Mouse (Mus musculus): Measurements from ENCODE around the gene Rwdd4a. TPM values are rescaled to one million over a fixed set of nuclear protein-coding genes. Genes with fewer than 3 reads are reported as not detected.

Rwdd4a gene
- polyA plus RNA-seq, 1 experiment from 2014 or later, result 57.6 TPM

- no peaks in the 10 kb centered on the region for H3K4me1 ChIP-seq (ENCODE audit: control insufficient read depth, insufficient read depth, low read length)
- no peak overlapping the region for H3K4me3 ChIP-seq (ENCODE audit: low read depth, low read length)
- 93% methylated on average over 5 of the region's 5 CpGs for WGBS
- no peaks in the 10 kb centered on the region for H3K27me3 ChIP-seq (ENCODE audit: control insufficient read depth, insufficient read depth, low read length)
- H3K4me2 ChIP-seq (ENCODE audit: low read depth, low read length), result no peak overlapping the region
- H3K9me3 ChIP-seq (replicated peaks; ENCODE audit: control insufficient read depth, low read length), result no peaks in the 10 kb centered on the region
- DNase-seq (ENCODE audit: low spot score) (no peak), ATAC-seq (replicated peaks; ENCODE audit: insufficient number of reproducible peaks, low FRiP score, low TSS enrichment, low read depth) (no peak)
- H3K27ac ChIP-seq (replicated peaks; ENCODE audit: low read depth, low read length), result no peak overlapping the region
- no peak overlapping the region for H3K9ac ChIP-seq (replicated peaks; ENCODE audit: low read length)
- no peaks in the 10 kb centered on the region for H3K36me3 ChIP-seq (replicated peaks; ENCODE audit: control insufficient read depth, insufficient read depth, low read depth, low read length)
Observed at GRCm38 (mm10) chr8:47588616-47589015, 55.2 kb downstream of the Rwdd4a start.

- no peak overlapping the region for H3K9ac ChIP-seq (replicated peaks; ENCODE audit: low read length)
- no peaks in the 10 kb centered on the region for H3K9me3 ChIP-seq (replicated peaks; ENCODE audit: control insufficient read depth, low read length)
- H3K36me3 ChIP-seq (replicated peaks; ENCODE audit: control insufficient read depth, insufficient read depth, low read depth, low read length), result no peaks in the 10 kb centered on the region
- H3K4me3 ChIP-seq (ENCODE audit: low read depth, low read length), result no peak overlapping the region
- ATAC-seq (replicated peaks; ENCODE audit: insufficient number of reproducible peaks, low FRiP score, low TSS enrichment, low read depth) (no peak), DNase-seq (ENCODE audit: low spot score) (no peak)
- no peak overlapping the region for H3K4me2 ChIP-seq (ENCODE audit: low read depth, low read length)
- H3K27ac ChIP-seq (replicated peaks; ENCODE audit: low read depth, low read length), result no peak overlapping the region
- H3K4me1 ChIP-seq (ENCODE audit: control insufficient read depth, insufficient read depth, low read length), result no peaks in the 10 kb centered on the region
- H3K27me3 ChIP-seq (ENCODE audit: control insufficient read depth, insufficient read depth, low read length), result no peaks in the 10 kb centered on the region
- WGBS, result 85% methylated on average over 10 of the region's 10 CpGs
Observed at GRCm38 (mm10) chr8:47590400-47590799, 56.9 kb downstream of the Rwdd4a start.

- H3K9ac ChIP-seq (replicated peaks; ENCODE audit: low read length), result no peak overlapping the region
- no peak for DNase-seq (ENCODE audit: low spot score)
- no peak overlapping the region for H3K4me3 ChIP-seq (ENCODE audit: low read depth, low read length)
- WGBS, result 81% methylated on average over 8 of the region's 8 CpGs
- H3K36me3 ChIP-seq (replicated peaks; ENCODE audit: control insufficient read depth, insufficient read depth, low read depth, low read length), result no peaks in the 10 kb centered on the region
- H3K27me3 ChIP-seq (ENCODE audit: control insufficient read depth, insufficient read depth, low read length), result no peaks in the 10 kb centered on the region
- ATAC-seq (replicated peaks; ENCODE audit: insufficient number of reproducible peaks, low FRiP score, low TSS enrichment, low read depth), result no peak
- H3K4me2 ChIP-seq (ENCODE audit: low read depth, low read length), result no peak overlapping the region
- no peak overlapping the region for H3K27ac ChIP-seq (replicated peaks; ENCODE audit: low read depth, low read length)
- H3K9me3 ChIP-seq (replicated peaks; ENCODE audit: control insufficient read depth, low read length), result no peaks in the 10 kb centered on the region
- H3K4me1 ChIP-seq (ENCODE audit: control insufficient read depth, insufficient read depth, low read length), result no peaks in the 10 kb centered on the region
Observed at GRCm38 (mm10) chr8:47600664-47601063, 67.2 kb downstream of the Rwdd4a start.

Small RNA genes within 50 kb of the gene (microRNA-seq; reads per million reads assigned to microRNA genes)
- gene Gm27409 (ENCODE audit: borderline number of aligned reads), result not detected

Other genes starting within 250 kb of the Rwdd4a start
- 15.8 and 16.8 TPM in 2 replicates for gene Stox2, start 87.3 kb upstream of the Rwdd4a start, polyA plus RNA-seq (2014; fragmentation: Nextera tagmentation; extraction: Ambion mirVana)
- gene Trappc11, start 194 bp upstream of the Rwdd4a start, polyA plus RNA-seq (2014; fragmentation: Nextera tagmentation; extraction: Ambion mirVana), result 48.8 and 49.9 TPM in 2 replicates
- gene Ing2, start 141.9 kb downstream of the Rwdd4a start, polyA plus RNA-seq (2014; fragmentation: Nextera tagmentation; extraction: Ambion mirVana), result 14.3 and 14.4 TPM in 2 replicates
- gene Cdkn2aip, start 180.3 kb downstream of the Rwdd4a start, polyA plus RNA-seq (2014; fragmentation: Nextera tagmentation; extraction: Ambion mirVana), result 38.2 and 38.6 TPM in 2 replicates

Data from embryonic facial prominence, embryonic 11.5 days (tissue).